Mouse (Mus musculus): ENCODE results near the gene Smpd4. TPM values are rescaled to one million over a fixed set of nuclear protein-coding genes. Genes with fewer than 3 reads are reported as not detected.
"Not testable (repeated sequence)": the region's sequence is repeated elsewhere in the genome, so short reads cannot be mapped to it uniquely, and the experiment has no call there.

Gene Smpd4
- total and polyA plus RNA-seq, 3 experiments: 24.5 to 55.5 (median 44.4) TPM

- no peak for ATAC-seq (ENCODE audit: extremely low read depth, insufficient number of reproducible peaks, low FRiP score, poor library complexity, severe bottlenecking)
- no peak for DNase-seq (ENCODE audit: low spot score)
- H3K36me3 ChIP-seq (replicated peaks): no peaks in the 10 kb centered on the region
- H3K27me3 ChIP-seq (ENCODE audit: insufficient read depth, low read length): peaks cover 24% of the 10 kb centered on the region
- H3K9me3 ChIP-seq (replicated peaks): no peaks in the 10 kb centered on the region; the same call in 1 of the 2 replicates
- H3K4me3 ChIP-seq (ENCODE audit: low read depth, low read length): no peak overlapping the region
- no peaks in the 10 kb centered on the region; the same call in 1 of the 2 replicates for H3K4me1 ChIP-seq (ENCODE audit: insufficient read depth, low read depth, low read length)
- TF ChIP-seq CTCF (IDR thresholded peaks at IDR 0.05; ENCODE audit: low read depth, low read length): no peak
- no peak for TF ChIP-seq GATA1 (IDR thresholded peaks at IDR 0.05; ENCODE audit: borderline replicate concordance, low read length)
- no peak for TF ChIP-seq TAL1 (conservative IDR thresholded peaks at IDR 0.05; ENCODE audit: low read depth, low read length)
- no peak for TF ChIP-seq GATA2 (IDR thresholded peaks at IDR 0.05; ENCODE audit: borderline replicate concordance, low read depth, low read length)
Measured at GRCm38 (mm10) chr16:17600944-17601562, 18.1 kb upstream of the Smpd4 start.

GRCm38 (mm10) chr16:17604941-17605340 lies 14.2 kb upstream of the Smpd4 start:
- no peaks in the 10 kb centered on the region for H3K36me3 ChIP-seq (replicated peaks)
- H3K4me1 ChIP-seq (ENCODE audit: insufficient read depth, low read depth, low read length): no peaks in the 10 kb centered on the region; the same call in 1 of the 2 replicates
- peaks cover 33% of the 10 kb centered on the region for H3K27me3 ChIP-seq (ENCODE audit: insufficient read depth, low read length)
- peaks cover 4% of the 10 kb centered on the region for H3K9me3 ChIP-seq (replicated peaks)
- no peak overlapping the region for H3K4me3 ChIP-seq (ENCODE audit: low read depth, low read length)
- TF ChIP-seq GATA2 (IDR thresholded peaks at IDR 0.05; ENCODE audit: borderline replicate concordance, low read depth, low read length) (no peak), CTCF (IDR thresholded peaks at IDR 0.05; ENCODE audit: low read depth, low read length) (no peak), POLR2AphosphoS5 (IDR thresholded peaks at IDR 0.05; ENCODE audit: insufficient replicate concordance, low read depth, low read length) (no peak), TAL1 (conservative IDR thresholded peaks at IDR 0.05; ENCODE audit: low read depth, low read length) (no peak), GATA1 (IDR thresholded peaks at IDR 0.05; ENCODE audit: borderline replicate concordance, low read length) (no peak)
- DNase-seq (ENCODE audit: low spot score) (no peak), ATAC-seq (ENCODE audit: extremely low read depth, insufficient number of reproducible peaks, low FRiP score, poor library complexity, severe bottlenecking) (no peak)

- peaks cover 34% of the 10 kb centered on the region for H3K27me3 ChIP-seq (ENCODE audit: insufficient read depth, low read length)
- H3K4me1 ChIP-seq (ENCODE audit: insufficient read depth, low read depth, low read length): no peaks in the 10 kb centered on the region; the same call in 1 of the 2 replicates
- no peaks in the 10 kb centered on the region for H3K36me3 ChIP-seq (replicated peaks)
- no peak for ATAC-seq (ENCODE audit: extremely low read depth, insufficient number of reproducible peaks, low FRiP score, poor library complexity, severe bottlenecking)
- TF ChIP-seq CTCF (IDR thresholded peaks at IDR 0.05; ENCODE audit: low read depth, low read length) (no peak), GATA2 (IDR thresholded peaks at IDR 0.05; ENCODE audit: borderline replicate concordance, low read depth, low read length) (no peak), TAL1 (conservative IDR thresholded peaks at IDR 0.05; ENCODE audit: low read depth, low read length) (no peak), GATA1 (IDR thresholded peaks at IDR 0.05; ENCODE audit: borderline replicate concordance, low read length) (no peak), POLR2AphosphoS5 (IDR thresholded peaks at IDR 0.05; ENCODE audit: insufficient replicate concordance, low read depth, low read length) (no peak)
- H3K9me3 ChIP-seq (replicated peaks): peaks cover 9% of the 10 kb centered on the region
- no peak overlapping the region for H3K4me3 ChIP-seq (ENCODE audit: low read depth, low read length)
- DNase-seq (ENCODE audit: low spot score): no peak
Measured at GRCm38 (mm10) chr16:17605684-17606083, 13.5 kb upstream of the Smpd4 start.

- Histone ChIP-seq H3K27me3 (ENCODE audit: insufficient read depth, low read length) (peaks cover 17% of the 10 kb centered on the region), H3K4me1 (ENCODE audit: insufficient read depth, low read depth, low read length) (no peaks in the 10 kb centered on the region), H3K9me3 (replicated peaks) (peaks cover 9% of the 10 kb centered on the region), H3K36me3 (replicated peaks) (no peaks in the 10 kb centered on the region), H3K4me3 (ENCODE audit: low read depth, low read length) (no peak overlapping the region)
- no peak for DNase-seq (ENCODE audit: low spot score)
- no peak for ATAC-seq (ENCODE audit: extremely low read depth, insufficient number of reproducible peaks, low FRiP score, poor library complexity, severe bottlenecking)
- TF ChIP-seq CTCF (IDR thresholded peaks at IDR 0.05; ENCODE audit: low read depth, low read length) (no peak), TAL1 (conservative IDR thresholded peaks at IDR 0.05; ENCODE audit: low read depth, low read length) (no peak), POLR2AphosphoS5 (IDR thresholded peaks at IDR 0.05; ENCODE audit: insufficient replicate concordance, low read depth, low read length) (no peak), GATA2 (IDR thresholded peaks at IDR 0.05; ENCODE audit: borderline replicate concordance, low read depth, low read length) (no peak), GATA1 (IDR thresholded peaks at IDR 0.05; ENCODE audit: borderline replicate concordance, low read length) (no peak)
Measured at GRCm38 (mm10) chr16:17611383-17611782, 7.8 kb upstream of the Smpd4 start.

GRCm38 (mm10) chr16:17614740-17615139 lies 4.4 kb upstream of the Smpd4 start:
- H3K9me3 ChIP-seq (replicated peaks); ATAC-seq (ENCODE audit: extremely low read depth, insufficient number of reproducible peaks, low FRiP score, poor library complexity, severe bottlenecking); H3K36me3 ChIP-seq (replicated peaks); H3K4me3 ChIP-seq (ENCODE audit: low read depth, low read length); H3K27me3 ChIP-seq (ENCODE audit: insufficient read depth, low read length); DNase-seq (ENCODE audit: low spot score): not testable (repeated sequence)
- H3K4me1 ChIP-seq (ENCODE audit: insufficient read depth, low read depth, low read length): peaks cover 17% of the 10 kb centered on the region
- TF ChIP-seq CTCF (IDR thresholded peaks at IDR 0.05; ENCODE audit: low read depth, low read length): peak; percentile 9; the same call in 1 of the 2 replicates

- no peak overlapping the region for H3K4me3 ChIP-seq (ENCODE audit: low read depth, low read length)
- no peaks in the 10 kb centered on the region for H3K9me3 ChIP-seq (replicated peaks)
- no peak for TF ChIP-seq POLR2AphosphoS5 (IDR thresholded peaks at IDR 0.05; ENCODE audit: insufficient replicate concordance, low read depth, low read length)
- TF ChIP-seq GATA2 (IDR thresholded peaks at IDR 0.05; ENCODE audit: borderline replicate concordance, low read depth, low read length): no peak
- TF ChIP-seq TAL1 (conservative IDR thresholded peaks at IDR 0.05; ENCODE audit: low read depth, low read length): no peak
- TF ChIP-seq GATA1 (IDR thresholded peaks at IDR 0.05; ENCODE audit: borderline replicate concordance, low read length): no peak
- no peak for TF ChIP-seq CTCF (IDR thresholded peaks at IDR 0.05; ENCODE audit: low read depth, low read length)
- no peak for ATAC-seq (ENCODE audit: extremely low read depth, insufficient number of reproducible peaks, low FRiP score, poor library complexity, severe bottlenecking)
- no peaks in the 10 kb centered on the region for H3K27me3 ChIP-seq (ENCODE audit: insufficient read depth, low read length)
- peaks cover 5% of the 10 kb centered on the region for H3K36me3 ChIP-seq (replicated peaks)
- DNase-seq (ENCODE audit: low spot score): no peak
- peaks cover 32% of the 10 kb centered on the region for H3K4me1 ChIP-seq (ENCODE audit: insufficient read depth, low read depth, low read length)
Measured at GRCm38 (mm10) chr16:17616212-17616611, 2.9 kb upstream of the Smpd4 start.
